Mouse (Mus musculus) thymus, adult 18-20 months (tissue): ENCODE results near the gene Tjp1.

Experiments
- DNase-seq, 2 experiments: peaks; one replicate each; pipeline ENCODE4 v3.0.0; 2022; ENCODE audit warnings: mixed read lengths in 2 of 2

Gene Tjp1

DNA sequence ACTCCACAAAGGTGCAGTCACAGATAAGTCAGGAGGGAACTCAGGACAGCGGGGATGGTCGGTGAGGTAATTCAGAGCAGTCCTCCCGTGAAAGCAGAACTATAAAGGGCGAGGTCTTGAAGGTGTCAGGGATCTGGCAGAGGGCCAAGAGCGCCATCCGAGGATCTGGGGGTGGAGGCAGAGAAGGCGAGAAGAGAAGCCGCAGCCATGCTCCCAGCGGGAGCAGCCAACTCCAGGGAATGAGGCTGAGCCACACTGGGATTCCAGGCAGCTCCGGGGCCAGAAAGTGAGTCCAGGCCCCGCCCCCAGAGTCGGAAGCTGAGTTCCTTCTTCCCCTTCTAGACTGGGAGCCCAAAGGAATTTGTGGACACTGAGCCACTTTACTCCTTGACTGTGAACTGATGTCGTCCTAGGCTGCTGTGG is 41.3 kb downstream of the Tjp1 start:
- DNase-seq, result no peak

- DNase-seq, result no peak
Observed at GRCm38 (mm10) chr7:65484170-65484778, 43.3 kb downstream of the Tjp1 start.

DNA sequence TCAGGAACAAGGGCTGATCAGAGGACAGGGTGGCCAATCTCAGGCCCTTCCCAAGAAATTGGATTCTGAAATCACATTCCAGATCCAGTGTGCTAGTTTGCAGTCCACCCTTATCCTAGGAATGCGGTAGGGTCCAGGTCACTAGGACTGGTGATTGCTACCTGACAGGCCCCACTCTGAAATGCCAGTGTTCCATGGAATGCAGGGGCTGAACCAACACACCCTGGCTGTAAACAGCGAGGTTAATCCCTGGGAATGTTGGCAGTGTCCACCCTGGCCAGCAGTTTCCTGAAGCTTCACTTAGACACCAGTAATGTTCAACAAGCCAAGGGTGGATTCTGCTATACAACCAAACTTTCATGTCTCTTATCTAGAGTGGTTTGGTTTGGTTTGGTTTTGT is 45.4 kb downstream of the Tjp1 start:
- DNase-seq, result no peak

GRCm38 (mm10) chr7:65472048-65472447 is 55.5 kb downstream of the Tjp1 start:
- DNase-seq, result no peak

DNA sequence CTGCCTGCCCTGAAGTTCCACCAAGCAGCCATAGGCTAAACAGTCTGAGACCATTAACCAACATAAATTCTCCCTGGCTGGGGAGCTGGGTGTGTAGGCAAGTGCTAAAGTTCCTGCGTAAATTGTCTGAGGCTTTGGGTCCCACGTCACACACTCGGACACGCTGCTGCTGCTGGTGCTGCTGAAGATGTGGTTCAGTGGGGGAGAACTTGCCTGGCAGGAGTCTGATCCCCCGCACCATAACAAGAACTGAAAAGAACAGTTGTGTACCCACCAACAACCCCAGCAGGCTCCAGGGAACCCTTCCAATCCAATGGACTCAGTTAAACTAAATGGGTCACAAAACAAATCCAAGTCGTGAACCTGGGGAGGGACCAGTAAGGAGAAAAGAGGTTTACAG is 56.2 kb downstream of the Tjp1 start:
- DNase-seq, result no peak

DNA sequence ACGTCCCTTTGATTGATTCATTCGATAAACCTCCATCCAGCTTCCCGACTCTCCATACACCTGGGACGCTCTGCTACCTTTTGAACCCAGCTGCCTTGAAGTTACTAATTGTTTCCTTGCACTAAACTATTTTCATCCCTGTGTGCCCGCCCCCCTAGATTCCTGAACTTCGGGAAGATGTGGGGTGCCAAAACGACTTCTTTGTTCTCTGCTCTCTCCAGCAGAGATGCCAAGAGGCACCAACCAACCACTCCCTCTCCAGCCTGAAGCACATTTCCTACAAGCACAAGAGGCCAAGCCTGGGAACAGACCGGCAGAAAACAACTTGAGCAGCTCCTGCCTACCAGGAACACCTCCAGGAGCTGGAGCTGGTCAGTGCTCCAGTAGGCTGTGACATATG is 57.4 kb downstream of the Tjp1 start:
- no peak for DNase-seq

DNA sequence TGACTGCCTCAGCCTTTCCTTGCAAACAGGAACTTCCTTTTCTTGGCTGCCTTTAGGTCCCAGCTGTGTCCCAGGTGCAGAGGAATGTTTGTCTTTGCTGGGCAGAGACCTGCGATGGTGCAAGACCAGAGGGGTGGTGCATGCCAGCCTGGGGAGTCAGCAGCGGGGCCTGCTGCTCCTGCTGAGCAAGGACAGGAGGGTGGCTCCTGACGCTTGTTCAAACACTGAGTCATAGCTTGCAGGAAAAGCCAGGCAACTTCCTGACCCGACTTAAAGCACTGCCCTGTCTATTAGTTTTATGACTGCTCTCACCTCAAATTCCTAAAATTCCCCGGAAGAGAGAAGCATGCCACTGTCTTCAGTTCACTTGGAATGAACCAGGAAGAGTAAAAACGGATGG is 57.9 kb downstream of the Tjp1 start:
- no peak for DNase-seq

DNA sequence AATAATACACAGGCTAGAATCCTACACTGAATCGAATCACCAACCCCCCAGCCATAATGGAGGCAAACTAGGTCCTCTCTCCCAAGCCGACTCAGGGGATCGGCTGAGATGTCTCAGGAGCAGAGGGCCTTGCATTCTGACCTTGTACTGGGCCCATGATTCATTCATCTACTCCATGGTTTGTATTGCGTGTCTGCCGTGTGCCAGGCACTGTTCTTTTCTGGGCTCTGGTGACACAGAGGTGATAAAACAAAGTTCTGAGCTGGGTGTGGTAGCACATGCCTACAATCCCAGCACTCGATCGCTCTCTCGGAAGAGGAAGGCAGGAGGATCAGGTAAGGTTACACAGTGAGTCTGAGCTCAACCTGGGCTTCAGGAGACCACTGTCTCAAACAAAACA is 59.4 kb downstream of the Tjp1 start:
- DNase-seq, result no peak

DNA sequence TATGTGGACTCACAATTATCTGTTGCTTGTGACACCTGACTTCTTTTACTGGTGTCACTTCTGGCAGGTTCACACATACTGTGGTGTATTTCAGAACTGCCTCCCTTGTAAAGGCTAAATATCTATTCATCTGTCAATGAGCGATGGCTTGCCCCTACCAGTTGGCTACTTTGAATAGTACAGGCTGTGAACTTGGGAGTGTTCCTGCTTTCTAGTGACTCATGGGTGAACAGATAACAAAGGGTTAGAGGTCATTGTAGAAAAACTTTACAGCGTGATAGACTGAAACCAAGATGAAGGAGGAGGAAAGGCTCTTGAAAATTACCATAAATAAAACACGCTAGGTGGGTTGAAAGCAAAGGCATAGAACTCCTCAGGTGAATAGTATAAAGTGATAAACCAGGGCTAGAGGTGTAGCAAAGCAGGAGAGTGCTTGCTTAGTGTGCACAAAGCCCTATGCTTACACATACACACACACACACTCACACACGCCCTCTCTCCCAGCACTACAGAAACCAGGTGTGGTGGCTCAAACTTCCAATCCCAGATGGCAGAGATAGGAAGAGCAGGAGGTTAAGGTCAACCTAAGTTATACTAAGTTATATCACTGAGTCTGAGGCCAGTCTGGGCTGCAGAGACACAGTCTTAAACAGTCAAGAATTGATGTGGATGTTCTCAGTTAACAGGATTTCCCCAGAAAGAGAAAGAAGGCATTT is 60.1 kb downstream of the Tjp1 start:
- no peak for DNase-seq

- DNase-seq, result no peak
Observed at GRCm38 (mm10) chr7:65466137-65466536, 61.4 kb downstream of the Tjp1 start.

DNA sequence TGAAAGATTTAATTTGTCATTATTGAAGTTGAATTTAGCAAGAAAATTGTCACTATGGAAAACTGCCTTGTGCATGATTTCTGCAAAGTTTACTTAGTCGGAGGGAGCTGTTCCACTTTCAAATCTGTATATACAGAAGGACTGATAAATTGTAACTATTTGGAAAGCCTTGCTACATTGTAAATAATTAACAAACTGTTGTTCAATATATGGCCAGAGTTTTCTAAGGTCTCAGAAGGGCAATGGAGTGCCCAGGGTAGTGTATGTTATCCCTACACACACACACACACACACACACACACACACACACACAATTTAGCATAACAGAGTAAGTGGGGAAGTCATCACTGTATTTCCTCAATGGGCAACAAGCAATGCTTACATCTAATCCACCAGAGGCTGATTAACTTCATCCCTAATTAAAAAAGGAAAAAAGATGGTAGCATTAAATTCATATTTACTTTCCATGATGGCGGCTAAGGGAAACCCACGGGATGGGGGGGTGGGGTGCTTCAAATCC is 63.0 kb downstream of the Tjp1 start:
- DNase-seq, result no peak

GRCm38 (mm10) chr7:65463438-65463837 is 64.1 kb downstream of the Tjp1 start:
- DNase-seq, result no peak

DNA sequence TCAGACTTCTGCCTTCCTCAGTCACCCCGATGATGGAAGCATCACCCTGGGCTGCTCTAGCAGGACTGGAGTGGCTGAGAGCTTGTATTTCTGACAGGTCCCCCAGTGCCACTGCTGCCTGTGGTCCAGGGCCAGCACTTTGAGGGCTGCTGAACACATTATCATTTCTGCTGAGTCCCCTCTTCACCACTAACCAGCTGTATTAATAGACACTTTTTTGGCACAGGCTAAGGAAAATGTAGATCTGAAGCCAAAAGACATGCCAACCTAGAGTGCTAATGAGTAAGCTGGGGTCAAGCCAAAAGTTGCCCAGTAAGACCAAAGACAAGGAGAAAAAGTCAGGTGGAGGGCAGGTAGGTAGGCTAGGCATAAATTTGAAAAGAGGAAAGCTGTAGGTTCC is 66.2 kb downstream of the Tjp1 start:
- no peak for DNase-seq

GRCm38 (mm10) chr7:65460196-65460595 is 67.4 kb downstream of the Tjp1 start:
- DNase-seq, result no peak

DNA sequence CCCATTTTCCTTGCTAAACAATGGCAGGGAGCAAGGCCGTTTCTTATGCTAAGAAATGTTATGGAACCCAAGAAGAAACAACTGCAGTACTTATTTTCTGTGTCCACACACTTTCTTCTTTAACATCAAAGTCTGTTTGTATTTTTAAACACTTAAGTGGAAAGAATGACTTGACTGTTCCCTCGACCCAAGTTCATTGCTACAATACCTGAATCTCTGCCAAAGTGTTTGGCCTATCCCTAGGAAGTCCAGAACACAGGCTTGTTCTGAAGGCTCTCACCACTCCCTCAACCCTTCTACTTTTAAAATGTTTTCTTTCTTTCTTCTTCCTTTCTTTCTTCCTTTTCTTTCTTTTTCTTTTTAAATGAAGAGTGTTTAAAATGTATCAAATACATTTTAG is 71.5 kb downstream of the Tjp1 start:
- no peak for DNase-seq

DNA sequence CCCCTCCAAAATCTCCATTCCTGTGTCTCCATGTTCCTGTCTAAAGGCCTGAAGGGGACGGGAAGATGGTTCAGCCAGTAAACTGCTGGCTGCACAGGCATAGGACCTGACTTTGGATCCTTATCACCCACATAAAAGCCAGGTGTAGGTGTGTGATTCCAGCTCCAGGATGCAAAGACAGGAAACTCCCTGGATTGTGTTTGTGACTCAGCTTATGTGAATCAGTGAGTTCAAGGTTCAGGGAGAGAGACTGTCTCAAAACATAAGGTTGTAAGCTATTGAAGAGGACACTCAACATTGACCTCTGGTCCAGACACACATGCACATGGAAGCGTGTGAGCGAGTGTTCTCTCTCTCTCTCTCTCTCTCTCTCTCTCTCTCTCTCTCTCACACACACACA is 72.4 kb downstream of the Tjp1 start:
- no peak for DNase-seq

GRCm38 (mm10) chr7:65454269-65454668 is 73.3 kb downstream of the Tjp1 start:
- no peak for DNase-seq

GRCm38 (mm10) chr7:65452246-65452645 is 75.3 kb downstream of the Tjp1 start:
- DNase-seq, result no peak

DNA sequence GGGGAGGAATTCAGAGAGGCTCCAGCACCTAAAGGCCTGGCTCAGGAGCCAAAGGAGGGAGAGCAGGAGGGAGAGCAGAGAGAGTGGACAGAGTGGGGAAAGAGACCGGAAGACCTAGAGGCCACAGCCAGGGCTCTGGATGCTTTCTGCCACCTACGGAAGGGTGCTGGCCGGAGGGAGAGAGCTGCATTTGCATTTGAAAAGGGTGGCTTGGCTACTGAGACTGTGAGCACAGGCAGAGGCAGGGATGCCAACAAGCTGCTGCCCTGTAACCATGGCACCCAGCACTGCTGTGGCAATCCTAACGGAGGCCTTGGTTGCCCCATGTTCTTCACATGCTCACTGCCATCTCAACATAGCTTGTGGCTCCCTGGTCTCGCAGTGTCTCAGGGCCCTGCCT is 77.4 kb downstream of the Tjp1 start:
- DNase-seq, result no peak

DNA sequence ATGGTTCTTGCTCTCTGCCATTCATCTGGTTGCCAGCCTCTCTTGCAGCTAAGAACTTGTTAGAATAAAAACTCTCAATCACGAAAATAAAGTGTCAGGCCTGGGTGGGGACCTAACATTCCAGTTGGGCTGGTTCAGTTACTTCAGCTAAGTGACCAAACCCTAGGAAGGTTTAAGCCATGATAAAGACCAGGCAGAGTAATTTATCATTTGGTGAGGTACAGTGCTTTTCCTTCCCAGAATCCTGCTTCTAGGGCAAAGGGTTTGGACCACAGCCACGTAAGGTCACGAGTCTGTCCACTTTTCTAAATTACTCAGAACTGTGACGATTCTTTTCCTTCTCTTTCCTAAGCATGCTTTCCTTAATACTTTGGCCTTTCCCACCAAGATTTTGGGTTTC is 86.1 kb downstream of the Tjp1 start:
- no peak for DNase-seq

DNA sequence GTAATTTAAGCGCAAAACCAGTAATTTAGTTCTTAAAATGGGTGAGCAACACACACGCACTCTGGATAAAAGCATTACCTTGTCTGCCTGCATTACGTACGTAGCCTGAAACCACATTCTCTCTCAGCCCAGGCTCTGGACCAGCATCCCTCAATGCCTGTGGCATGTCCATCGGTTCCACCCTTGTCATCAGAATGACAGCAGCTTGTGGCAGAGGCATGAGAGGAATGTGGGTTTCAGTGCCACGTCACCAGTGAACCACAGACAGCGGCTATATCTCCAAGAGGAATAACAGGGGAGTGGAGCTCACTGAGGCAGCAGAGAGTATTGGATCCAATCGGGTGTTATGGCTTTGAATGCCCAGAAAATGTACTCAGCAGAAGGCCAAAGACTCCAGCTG is 88.1 kb downstream of the Tjp1 start:
- DNase-seq, result no peak

GRCm38 (mm10) chr7:65438146-65438545 is 89.4 kb downstream of the Tjp1 start:
- DNase-seq, result no peak

- no peak for DNase-seq
Observed at GRCm38 (mm10) chr7:65436921-65437320, 90.7 kb downstream of the Tjp1 start.

DNA sequence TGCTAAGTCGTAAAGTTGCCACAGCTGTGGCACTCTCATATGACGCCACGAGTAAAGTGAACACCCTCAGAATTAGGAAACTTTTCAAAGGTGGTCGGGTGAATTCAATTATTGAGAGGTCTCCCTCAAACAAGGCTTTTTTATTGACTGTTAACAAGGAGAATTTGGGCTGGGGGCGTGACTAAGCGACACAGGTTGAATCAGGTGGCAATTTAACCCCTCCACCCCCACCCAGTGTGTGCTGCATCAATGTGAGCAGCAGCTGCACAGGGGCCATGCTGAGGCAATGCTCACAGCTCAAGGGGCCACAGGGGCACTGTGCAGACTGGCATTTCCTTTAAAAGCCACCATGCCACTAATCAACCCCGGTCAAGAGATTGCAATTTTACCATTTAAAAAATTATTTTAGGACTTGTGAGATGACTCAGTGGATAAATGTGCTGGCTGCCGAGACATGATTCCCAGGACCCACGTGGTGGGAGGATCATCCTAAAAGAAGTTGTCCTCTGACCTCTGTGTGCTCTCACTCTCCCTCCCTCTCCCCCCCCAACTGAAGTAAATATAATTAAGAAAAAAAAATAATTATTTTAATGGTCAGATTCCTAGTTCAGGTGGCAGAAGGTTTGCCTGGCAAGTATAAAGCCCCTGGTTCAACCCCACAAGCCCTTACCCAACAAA is 96.4 kb downstream of the Tjp1 start:
- no peak for DNase-seq
